Mouse (Mus musculus) hindbrain, embryonic 15.5 days (tissue): ENCODE measurements around the gene Pate1. TPM values are rescaled to one million over a fixed set of nuclear protein-coding genes. Genes with fewer than 3 reads are reported as not detected.

Experiments
- ATAC-seq: fragments of 200-750 bp; cut with Nextera tagmentation; 2 replicates; pipeline ENCODE4 v1.8.0; 2017; ENCODE audit warnings: low read depth, moderate number of reproducible peaks, moderate TSS enrichment; ENCODE audit not compliant: low FRiP score
- H3K27ac ChIP-seq: fragments of 300-500 bp; sonication (generic); replicated peaks from 2 replicates; pipeline ENCODE4 v1.5.1; 2015; ENCODE audit warnings: mild to moderate bottlenecking, inconsistent platforms
- H3K27me3 ChIP-seq: fragments of 300-500 bp; sonication (generic); 2 replicates; pipeline ENCODE4 v1.6.1; 2015; ENCODE audit warnings: control low read depth, inconsistent platforms
- H3K36me3 ChIP-seq: fragments of 300-500 bp; sonication (generic); 2 replicates; pipeline ENCODE4 v1.6.1; 2015; ENCODE audit warnings: control low read depth, inconsistent platforms
- H3K4me1 ChIP-seq: fragments of 300-500 bp; sonication (generic); replicated peaks from 2 replicates; pipeline ENCODE4 v1.6.1; 2015; ENCODE audit warnings: control low read depth, inconsistent platforms
- H3K4me2 ChIP-seq: fragments of 300-500 bp; sonication (generic); 2 replicates; pipeline ENCODE4 v1.6.1; 2015; ENCODE audit warnings: moderate library complexity, mild to moderate bottlenecking, inconsistent platforms
- H3K4me3 ChIP-seq: fragments of 300-500 bp; sonication (generic); 2 replicates; pipeline ENCODE4 v1.5.1; 2015; ENCODE audit warnings: mild to moderate bottlenecking, inconsistent platforms
- H3K9ac ChIP-seq: fragments of 300-500 bp; sonication (generic); 2 replicates; pipeline ENCODE4 v1.6.1; 2015; ENCODE audit warnings: inconsistent platforms
- H3K9me3 ChIP-seq: fragments of 300-500 bp; sonication (generic); 2 replicates; pipeline ENCODE4 v1.6.1; 2016; ENCODE audit warnings: control low read depth, inconsistent platforms
- WGBS: fragments of 180-500 bp; shearing (Covaris S2); methylation state at CpG from one replicate; pipeline ENCODE4 v1.1.7; 2015; 5-methylcytosine and 5-hydroxymethylcytosine counted together
- polyA plus RNA-seq: library from polyadenylated mRNA; unstranded; fragments of >200 nt; fragmentation: Nextera tagmentation; extraction: Ambion mirVana; gene quantifications from 2 replicates; pipeline ENCODE4 v1.2.1, GENCODE M21; 2015

The Pate1 gene
- polyA plus RNA-seq: 0.09 TPM in 1 of 2 replicates, not detected in the other

GRCm38 (mm10) chr9:35687013-35687412 lies at the start of gene Pate1:
Gene Pate1, minus strand, starts transcription at chr9:35687390.
- no peak for ATAC-seq
- Histone ChIP-seq H3K9ac (no peak within 1 kb of the TSS), H3K27ac (no peak within 1 kb of the TSS), H3K4me2 (no peak within 1 kb of the TSS), H3K36me3 (no peaks in the 10 kb centered on the region), H3K4me1 (no peaks in the 10 kb centered on the region), H3K4me3 (no peak within 1 kb of the TSS), H3K9me3 (no peaks in the 10 kb centered on the region), H3K27me3 (no peaks in the 10 kb centered on the region)
- 59% methylated on average over 1 of the region's 1 CpGs for WGBS

GRCm38 (mm10) chr9:35707265-35707664 lies 20.1 kb upstream of the Pate1 start:
- Histone ChIP-seq H3K4me1 (no peaks in the 10 kb centered on the region), H3K27me3 (no peaks in the 10 kb centered on the region), H3K9ac (no peak overlapping the region), H3K4me3 (no peak overlapping the region), H3K36me3 (no peaks in the 10 kb centered on the region), H3K4me2 (no peak overlapping the region), H3K27ac (no peak overlapping the region), H3K9me3 (no peaks in the 10 kb centered on the region)
- no peak for ATAC-seq

- no peak overlapping the region for H3K9ac ChIP-seq
- no peak overlapping the region for H3K4me3 ChIP-seq
- ATAC-seq: no peak
- no peaks in the 10 kb centered on the region for H3K36me3 ChIP-seq
- H3K27ac ChIP-seq: no peak overlapping the region
- H3K4me2 ChIP-seq: no peak overlapping the region
- H3K4me1 ChIP-seq: no peaks in the 10 kb centered on the region
- H3K27me3 ChIP-seq: no peaks in the 10 kb centered on the region
- no peaks in the 10 kb centered on the region for H3K9me3 ChIP-seq
These were observed 4.7 kb upstream of the Pate1 start for GRCm38 (mm10) chr9:35691924-35692323.

GRCm38 (mm10) chr9:35673557-35673956 lies 13.6 kb downstream of the Pate1 start:
- no peak for ATAC-seq
- Histone ChIP-seq H3K9ac (no peak overlapping the region), H3K36me3 (no peaks in the 10 kb centered on the region), H3K27ac (no peak overlapping the region), H3K27me3 (no peaks in the 10 kb centered on the region), H3K4me1 (no peaks in the 10 kb centered on the region), H3K9me3 (no peaks in the 10 kb centered on the region), H3K4me3 (no peak overlapping the region), H3K4me2 (no peak overlapping the region)
- WGBS: 82% methylated on average over 2 of the region's 2 CpGs

GRCm38 (mm10) chr9:35648102-35648501 lies 39.1 kb downstream of the Pate1 start, which contains the start of gene Pate3:
Gene Pate3, minus strand, starts transcription at chr9:35648202.
- no peak within 1 kb of the TSS for H3K27ac ChIP-seq
- ATAC-seq: no peak
- H3K4me1 ChIP-seq: no peaks in the 10 kb centered on the region
- 90% methylated on average over 1 of the region's 1 CpGs for WGBS
- H3K4me3 ChIP-seq: no peak within 1 kb of the TSS
- no peaks in the 10 kb centered on the region for H3K27me3 ChIP-seq
- H3K9me3 ChIP-seq: no peaks in the 10 kb centered on the region
- no peaks in the 10 kb centered on the region for H3K36me3 ChIP-seq
- no peak within 1 kb of the TSS for H3K4me2 ChIP-seq
- no peak within 1 kb of the TSS for H3K9ac ChIP-seq

Other genes starting within 250 kb of the Pate1 start
- gene Gm1113, start 169.1 kb downstream of the Pate1 start, polyA plus RNA-seq: not detected in 2 replicates
- gene Ddx25, start 128.9 kb downstream of the Pate1 start, polyA plus RNA-seq: 26.4 and 28.7 TPM in 2 replicates
- 15.6 and 16.6 TPM in 2 replicates for gene Pus3, start 128.8 kb downstream of the Pate1 start, polyA plus RNA-seq
- gene Pate2, start 117.1 kb downstream of the Pate1 start, polyA plus RNA-seq: 0.94 and 0.97 TPM in 2 replicates
- 15.3 and 16.2 TPM in 2 replicates for gene Hyls1, start 117.0 kb downstream of the Pate1 start, polyA plus RNA-seq
- not detected in 2 replicates for gene Pate4, start 75.4 kb downstream of the Pate1 start, polyA plus RNA-seq
- gene Pate3, start 39.2 kb downstream of the Pate1 start, polyA plus RNA-seq: not detected in 2 replicates
- gene Gm17677, start 53.7 kb upstream of the Pate1 start, polyA plus RNA-seq: not detected in 2 replicates
- not detected in 2 replicates for gene Gm17727, start 90.7 kb upstream of the Pate1 start, polyA plus RNA-seq
- gene Gm27235, start 102.7 kb upstream of the Pate1 start, polyA plus RNA-seq: not detected in 2 replicates
- not detected in 2 replicates for gene D730048I06Rik, start 102.7 kb upstream of the Pate1 start, polyA plus RNA-seq
- not detected in 2 replicates for gene 9230110F15Rik, start 156.8 kb upstream of the Pate1 start, polyA plus RNA-seq
- gene 9230113P08Rik, start 221.0 kb upstream of the Pate1 start, polyA plus RNA-seq: not detected in 2 replicates